Mouse (Mus musculus) heart, postnatal 0 days (tissue): Measurements from ENCODE around the gene Acer1.

ENCODE experiments used
- CTCF ChIP-seq: IDR thresholded peaks from 2 replicates; pipeline ENCODE4 v1.5.1; 2016; ENCODE audit warnings: antibody characterized with exemption, control low read depth, low read depth
- EP300 ChIP-seq: IDR thresholded peaks from 2 replicates; pipeline ENCODE4 v1.6.1; 2016; ENCODE audit warnings: antibody characterized with exemption, low read depth

DNA sequence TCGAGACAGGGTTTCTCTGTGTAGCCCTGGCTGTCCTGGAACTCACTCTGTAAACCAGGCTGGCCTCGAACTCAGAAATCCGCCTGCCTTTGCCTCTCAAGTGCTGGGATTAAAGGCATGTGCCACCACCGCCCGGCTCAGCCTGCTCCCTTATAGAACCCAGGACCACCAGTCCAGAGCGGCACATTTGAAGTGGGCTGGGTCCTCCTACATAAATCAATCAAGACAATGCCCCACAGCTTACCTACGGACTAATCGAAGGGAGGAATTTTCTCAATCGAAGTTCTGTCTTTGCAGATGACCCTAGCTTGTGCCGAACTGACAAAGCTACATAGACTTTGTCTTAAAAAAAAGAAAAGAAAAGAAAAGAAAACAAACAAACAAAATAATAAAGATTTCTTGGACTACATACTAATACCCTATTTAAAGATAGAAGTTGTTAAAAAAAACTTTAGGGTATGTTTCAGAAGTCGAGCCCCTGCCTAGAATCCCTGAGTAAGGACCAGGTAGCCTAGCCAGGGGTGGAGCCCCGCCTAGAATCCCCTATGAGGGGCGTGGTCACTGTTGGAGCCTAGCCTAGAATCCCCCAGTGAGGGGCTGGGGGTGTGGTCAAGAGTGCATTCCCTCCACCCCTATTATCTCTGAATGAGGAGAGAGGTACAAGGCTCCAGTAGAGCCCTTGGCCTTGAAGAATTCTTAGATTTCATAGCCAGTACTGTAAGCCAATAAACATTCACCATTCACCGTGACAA is 7.8 kb downstream of the Acer1 start:
- no peak for TF ChIP-seq EP300
- no peak for TF ChIP-seq CTCF
